Mouse (Mus musculus) liver, adult 2 months (tissue): ENCODE data around the gene Ankrd28. TPM values are rescaled to one million over a fixed set of nuclear protein-coding genes. Genes with fewer than 3 reads are reported as not detected.

Experiments used
- DNase-seq: peaks from one replicate; pipeline ENCODE4 v3.0.0-alpha.2; 2011; ENCODE audit warnings: low read depth, low spot score; ENCODE audit errors: extremely low read depth
- H3K27ac ChIP-seq: fragments of 200-500 bp; replicated peaks from 2 replicates; pipeline ENCODE4 v1.5.1; 2012; ENCODE audit warnings: low read depth, mild to moderate bottlenecking, control low read depth, inconsistent platforms, low read length; ENCODE audit not compliant: insufficient read depth
- H3K27me3 ChIP-seq: fragments of 200-500 bp; 2 replicates; pipeline ENCODE4 v1.6.1; 2012; ENCODE audit warnings: mild to moderate bottlenecking, moderate library complexity, low read length, inconsistent platforms; ENCODE audit not compliant: control insufficient read depth, insufficient read depth
- H3K36me3 ChIP-seq: fragments of 200-500 bp; 2 replicates; pipeline ENCODE4 v1.6.1; 2012; ENCODE audit warnings: low read length, inconsistent platforms; ENCODE audit not compliant: control insufficient read depth, insufficient read depth
- H3K4me1 ChIP-seq: fragments of 200-500 bp; 2 replicates; pipeline ENCODE4 v1.6.1; 2011; ENCODE audit warnings: low read length; ENCODE audit not compliant: control insufficient read depth, insufficient read depth
- H3K4me3 ChIP-seq: fragments of 200-500 bp; 2 replicates; pipeline ENCODE4 v1.5.1; 2011; ENCODE audit warnings: low read depth, mild to moderate bottlenecking, control low read depth, low read length, moderate library complexity; ENCODE audit not compliant: insufficient read depth
- H3K79me2 ChIP-seq: fragments of 200-500 bp; 2 replicates; pipeline ENCODE4 v1.6.1; 2012; ENCODE audit warnings: inconsistent platforms, mild to moderate bottlenecking, low read length, moderate library complexity; ENCODE audit not compliant: control insufficient read depth, insufficient read depth
- H3K9ac ChIP-seq: fragments of 200-500 bp; 2 replicates; pipeline ENCODE4 v1.6.1; 2012; ENCODE audit warnings: low read depth, mild to moderate bottlenecking, control low read depth, inconsistent platforms, low read length
- CTCF ChIP-seq: fragments of 200-500 bp; IDR thresholded peaks from 2 replicates; pipeline ENCODE4 v1.5.1; 2011; ENCODE audit warnings: low read depth, low read length, control low read depth
- POLR2A ChIP-seq: fragments of 200-500 bp; IDR thresholded peaks from 2 replicates; pipeline ENCODE4 v1.6.1; 2011; ENCODE audit warnings: low read length, control low read depth; ENCODE audit not compliant: insufficient read depth; ENCODE audit errors: extremely low read depth
- WGBS: fragments of 180-500 bp; shearing (Covaris S2); methylation state at CpG from one replicate; pipeline ENCODE4 v1.1.7; 2018; 5-methylcytosine and 5-hydroxymethylcytosine counted together
- polyA plus RNA-seq: library from polyadenylated mRNA; depleted of rRNA; stranded (reverse); fragments of >200 nt; gene quantifications from 2 replicates; pipeline ENCODE4 v1.2.3, GENCODE M21; 2012
- total RNA-seq: library from RNA; depleted of rRNA; stranded (reverse); fragments of >200 nt; gene quantifications from 2 replicates; pipeline ENCODE4 v1.2.3, GENCODE M21; 2014

Ankrd28 gene
- total and polyA plus RNA-seq, 2 experiments: 3.4 to 27.7 TPM

DNA sequence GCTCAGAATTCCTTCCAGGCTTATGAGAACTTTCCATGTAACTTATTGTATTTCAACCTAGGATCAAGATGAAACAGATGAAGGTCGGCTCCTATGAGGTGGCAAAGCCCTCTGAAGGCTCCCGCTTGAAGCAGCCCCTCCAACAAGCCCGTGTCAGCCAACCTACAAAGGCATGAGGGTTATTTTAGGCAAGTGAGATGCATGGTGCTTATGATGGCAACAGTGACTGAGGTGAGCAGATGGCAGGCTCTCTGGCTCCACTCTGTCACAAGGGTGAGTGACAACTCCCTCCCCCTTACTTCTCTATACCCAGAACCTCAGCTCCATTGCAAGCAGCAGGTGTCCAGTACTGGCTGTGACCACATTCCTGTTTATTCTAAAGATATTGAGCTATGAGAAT lies 133.1 kb downstream of the Ankrd28 start:
- H3K36me3 ChIP-seq: peaks cover 26% of the 10 kb centered on the region
- no peaks in the 10 kb centered on the region for H3K79me2 ChIP-seq
- no peak overlapping the region for H3K27ac ChIP-seq
- no peak overlapping the region for H3K9ac ChIP-seq
- no peaks in the 10 kb centered on the region for H3K4me1 ChIP-seq
- DNase-seq: no peak
- no peaks in the 10 kb centered on the region for H3K27me3 ChIP-seq
- TF ChIP-seq CTCF (no peak), POLR2A (no peak)
- no peak overlapping the region for H3K4me3 ChIP-seq
- whole genome bisulfite sequencing: 93% methylated on average over 3 of the region's 3 CpGs

DNA sequence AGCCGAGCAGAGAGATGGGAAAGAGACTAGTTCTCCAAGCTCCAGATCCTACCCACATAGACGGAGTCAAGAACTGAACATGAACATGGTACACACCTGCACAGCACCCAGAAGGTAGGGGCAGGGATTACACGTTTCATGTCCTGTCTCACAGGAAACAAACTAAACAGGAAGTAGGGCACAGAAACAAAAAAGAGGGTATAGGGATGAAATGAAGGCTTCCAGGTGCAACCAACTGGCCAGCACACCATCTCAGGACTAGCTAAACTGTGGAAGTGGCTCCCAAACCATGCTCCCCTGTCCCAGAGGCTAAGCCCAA lies 133.5 kb downstream of the Ankrd28 start:
- WGBS: 86% methylated on average over 3 of the region's 3 CpGs
- DNase-seq: no peak
- Histone ChIP-seq H3K9ac (no peak overlapping the region), H3K4me1 (no peaks in the 10 kb centered on the region), H3K79me2 (no peaks in the 10 kb centered on the region), H3K27ac (no peak overlapping the region), H3K27me3 (no peaks in the 10 kb centered on the region), H3K4me3 (no peak overlapping the region), H3K36me3 (peaks cover 26% of the 10 kb centered on the region)
- TF ChIP-seq POLR2A (no peak), CTCF (no peak)

GRCm38 (mm10) chr14:31696206-31696984 lies 134.1 kb downstream of the Ankrd28 start:
- Histone ChIP-seq H3K27me3 (no peaks in the 10 kb centered on the region), H3K4me1 (no peaks in the 10 kb centered on the region), H3K36me3 (peaks cover 21% of the 10 kb centered on the region), H3K27ac (no peak overlapping the region), H3K4me3 (no peak overlapping the region), H3K9ac (no peak overlapping the region), H3K79me2 (no peaks in the 10 kb centered on the region)
- 86% methylated on average over 9 of the region's 9 CpGs for WGBS
- no peak for DNase-seq
- TF ChIP-seq CTCF (no peak), POLR2A (no peak)

DNA sequence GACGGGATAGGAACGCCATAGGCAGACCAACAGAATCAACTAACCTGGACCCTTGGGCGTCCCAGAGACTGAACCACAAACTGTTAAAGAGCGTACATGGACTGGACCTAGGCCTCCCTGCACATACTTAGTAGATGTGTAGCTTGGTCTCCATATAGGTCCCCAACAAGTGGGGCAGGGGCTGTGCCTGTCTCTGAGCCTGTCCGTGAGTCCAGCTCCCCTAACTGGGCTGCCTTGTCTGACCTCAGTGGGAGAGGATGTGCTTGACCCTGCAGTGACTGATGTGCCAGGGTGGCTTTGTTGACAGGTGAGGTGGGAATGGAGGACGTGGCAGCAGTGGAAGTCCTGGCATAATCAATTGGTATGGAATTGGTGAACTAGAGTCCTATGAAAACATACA lies 137.9 kb downstream of the Ankrd28 start:
- H3K9ac ChIP-seq: no peak overlapping the region
- peaks cover 2% of the 10 kb centered on the region; the same call in 1 of the 2 replicates for H3K36me3 ChIP-seq
- no peaks in the 10 kb centered on the region for H3K79me2 ChIP-seq
- no peak for TF ChIP-seq CTCF
- no peak for TF ChIP-seq POLR2A
- H3K4me3 ChIP-seq: no peak overlapping the region
- WGBS: 94% methylated on average over 6 of the region's 6 CpGs
- no peak overlapping the region for H3K27ac ChIP-seq
- no peak for DNase-seq
- no peaks in the 10 kb centered on the region for H3K4me1 ChIP-seq
- no peaks in the 10 kb centered on the region for H3K27me3 ChIP-seq

DNA sequence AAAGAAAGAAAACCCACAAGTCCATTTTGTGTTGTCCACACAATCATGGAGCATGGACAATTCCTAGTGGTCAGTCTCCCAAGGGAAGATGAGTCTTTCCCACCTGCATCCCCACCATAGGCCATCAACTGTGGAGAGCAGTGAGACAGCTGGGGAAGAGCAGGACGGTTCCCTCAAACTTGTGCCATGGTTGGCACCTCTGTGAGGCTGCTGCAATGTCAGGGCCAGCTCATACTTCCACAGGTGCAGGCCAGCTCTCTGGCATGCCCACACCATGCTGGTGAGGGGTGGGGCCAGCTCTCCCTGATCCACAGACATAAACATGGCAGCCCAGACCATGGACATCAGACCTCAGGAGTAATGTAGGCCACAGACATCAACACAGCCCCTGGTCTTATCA lies 144.2 kb downstream of the Ankrd28 start:
- Histone ChIP-seq H3K27me3 (no peaks in the 10 kb centered on the region), H3K27ac (no peak overlapping the region), H3K9ac (no peak overlapping the region), H3K4me3 (no peak overlapping the region), H3K36me3 (no peaks in the 10 kb centered on the region), H3K79me2 (no peaks in the 10 kb centered on the region), H3K4me1 (peaks cover 2% of the 10 kb centered on the region; the same call in 1 of the 2 replicates)
- DNase-seq: no peak
- WGBS: 100% methylated on average over 1 of the region's 1 CpGs
- TF ChIP-seq POLR2A (no peak), CTCF (no peak)

- WGBS: 85% methylated on average over 10 of the region's 10 CpGs
- no peak for DNase-seq
- TF ChIP-seq CTCF: no peak
- no peak for TF ChIP-seq POLR2A
- no peaks in the 10 kb centered on the region for H3K79me2 ChIP-seq
- no peak overlapping the region for H3K27ac ChIP-seq
- peaks cover 2% of the 10 kb centered on the region; the same call in 1 of the 2 replicates for H3K4me1 ChIP-seq
- no peaks in the 10 kb centered on the region for H3K27me3 ChIP-seq
- no peaks in the 10 kb centered on the region for H3K36me3 ChIP-seq
- H3K4me3 ChIP-seq: no peak overlapping the region
- no peak overlapping the region for H3K9ac ChIP-seq
Observed at GRCm38 (mm10) chr14:31685680-31686079, 144.8 kb downstream of the Ankrd28 start.
